Mouse (Mus musculus) pancreas, adult 10 weeks (tissue): ENCODE data around the gene Tdpoz1. TPM values are rescaled to one million over a fixed set of nuclear protein-coding genes. Genes with fewer than 3 reads are reported as not detected.

Source experiments
- polyA plus RNA-seq: library from polyadenylated mRNA; stranded (reverse); fragments of 350-450 nt; fragmentation: Illumina TruSeq; extraction: RNeasy Lipid Tissue Mini Kit (QIAGEN cat#74804); gene quantifications from one replicate; pipeline ENCODE4 v1.2.3, GENCODE M21; 2015; ENCODE audit warnings: low read depth, low replicate concordance; ENCODE audit not compliant: insufficient read depth

Gene Tdpoz1
- polyA plus RNA-seq = not detected

DNA sequence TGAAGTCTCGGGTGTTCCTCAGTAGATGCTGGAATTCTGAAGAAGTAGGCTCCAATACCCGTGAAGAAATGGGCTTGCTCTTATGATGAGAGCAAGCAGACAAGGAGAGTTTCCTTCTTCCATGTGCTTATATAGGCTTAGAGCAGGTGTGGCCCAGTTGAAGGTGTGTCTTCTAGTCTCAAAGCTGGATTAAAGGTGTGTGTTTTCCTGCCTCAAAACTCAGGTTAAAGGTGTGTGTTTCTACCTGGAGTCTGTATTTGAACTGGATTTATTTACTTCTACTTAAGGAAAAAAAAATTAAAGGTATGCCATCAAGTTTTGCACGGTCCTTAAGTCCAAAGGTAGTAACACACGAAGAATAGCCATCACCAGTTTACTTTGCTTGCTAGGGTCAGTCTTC, at the start of gene Tdpoz1:
TSS of gene Tdpoz1 (minus strand) at position 101 of the 400 bp plus-strand sequence.

DNA sequence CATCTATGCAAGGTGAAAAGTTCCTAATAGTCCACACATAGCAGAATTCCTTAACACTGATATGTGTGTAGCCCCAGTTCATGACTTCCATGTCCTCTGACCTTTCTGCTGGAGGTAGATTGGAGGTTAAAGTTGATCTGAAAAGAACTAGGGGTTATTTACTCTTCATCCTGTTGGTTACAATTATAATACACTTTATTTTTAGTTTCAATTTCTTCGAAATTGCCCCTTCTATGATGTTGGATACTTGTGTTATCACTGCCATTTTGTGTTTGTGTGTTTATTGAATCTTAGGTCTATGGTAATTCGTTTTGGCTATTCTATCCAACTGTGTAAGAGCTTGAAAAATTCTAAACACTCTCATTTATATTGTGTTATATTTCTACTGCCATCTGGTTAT, 16.9 kb upstream of the Tdpoz1 start, which contains the start of gene Gm37596:
TSS of gene Gm37596 (minus strand) at position 101 of the 400 bp plus-strand sequence.

DNA sequence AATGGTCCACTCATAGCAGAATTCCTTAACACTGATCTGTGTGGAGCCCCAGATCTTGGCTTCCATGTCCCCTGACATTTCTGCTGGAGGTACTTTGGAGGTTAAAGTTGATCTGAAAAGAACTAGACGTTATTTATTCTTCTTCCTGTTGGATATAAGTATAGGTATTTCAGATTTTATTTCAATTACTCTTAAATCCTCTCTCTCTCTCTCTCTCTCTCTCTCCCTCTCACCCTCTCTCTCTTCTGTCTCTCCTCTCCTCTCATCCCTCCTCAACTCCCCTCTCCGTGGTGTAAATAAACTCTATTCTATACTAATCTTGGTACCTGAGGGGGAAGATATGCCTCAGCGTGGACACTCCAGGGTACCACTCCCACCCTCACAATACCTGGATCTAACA, 23.5 kb downstream of the Tdpoz1 start, which contains the start of gene Tdpoz2:
TSS of gene Tdpoz2 (minus strand) at position 101 of the 400 bp plus-strand sequence.

Other genes starting within 250 kb of the Tdpoz1 start
- gene Tchh, start 234.0 kb downstream of the Tdpoz1 start, polyA plus RNA-seq = not detected
- not detected for gene Tchhl1, start 207.6 kb downstream of the Tdpoz1 start, polyA plus RNA-seq
- gene S100a11, start 155.8 kb downstream of the Tdpoz1 start, polyA plus RNA-seq = 188 TPM
- gene S100a10, start 121.2 kb downstream of the Tdpoz1 start, polyA plus RNA-seq = 110 TPM
- not detected for gene Tdpoz2, start 23.6 kb downstream of the Tdpoz1 start, polyA plus RNA-seq
- not detected for gene Gm37596, start 16.8 kb upstream of the Tdpoz1 start, polyA plus RNA-seq
- gene Gm5773, start 96.7 kb upstream of the Tdpoz1 start, polyA plus RNA-seq = not detected
- gene Tdpoz4, start 120.1 kb upstream of the Tdpoz1 start, polyA plus RNA-seq = not detected
- not detected for gene Tdpoz3, start 149.7 kb upstream of the Tdpoz1 start, polyA plus RNA-seq